Mouse (Mus musculus) left cerebral cortex, postnatal 4 days (tissue): ENCODE results near the gene Ube2l3. TPM values are rescaled to one million over a fixed set of nuclear protein-coding genes. Genes with fewer than 3 reads are reported as not detected.

ENCODE experiments used
- DNase-seq: peaks from one replicate; pipeline ENCODE4 v3.0.0-alpha.2; 2022
- intact Hi-C: fragments of 180-260 bp; cut with DNase I; formaldehyde crosslinking; loops from one replicate; pipeline ENCODE4 v1.15.1; 2025
- total RNA-seq, 2 experiments: library from RNA; stranded (reverse); gene quantifications; 2 replicates each; pipeline ENCODE4 v1.2.3; 2021

The Ube2l3 gene
- total RNA-seq, 2 experiments from 2014 or later, result 161 to 164 TPM

GRCm38 (mm10) chr16:17150520-17151258 lies 51.8 kb downstream of the Ube2l3 start:
- no peak for DNase-seq
- intact Hi-C loops, result no loop called here

GRCm38 (mm10) chr16:17148084-17148483 lies 54.4 kb downstream of the Ube2l3 start:
- DNase-seq, result no peak
- intact Hi-C loops, result no loop called here

DNA sequence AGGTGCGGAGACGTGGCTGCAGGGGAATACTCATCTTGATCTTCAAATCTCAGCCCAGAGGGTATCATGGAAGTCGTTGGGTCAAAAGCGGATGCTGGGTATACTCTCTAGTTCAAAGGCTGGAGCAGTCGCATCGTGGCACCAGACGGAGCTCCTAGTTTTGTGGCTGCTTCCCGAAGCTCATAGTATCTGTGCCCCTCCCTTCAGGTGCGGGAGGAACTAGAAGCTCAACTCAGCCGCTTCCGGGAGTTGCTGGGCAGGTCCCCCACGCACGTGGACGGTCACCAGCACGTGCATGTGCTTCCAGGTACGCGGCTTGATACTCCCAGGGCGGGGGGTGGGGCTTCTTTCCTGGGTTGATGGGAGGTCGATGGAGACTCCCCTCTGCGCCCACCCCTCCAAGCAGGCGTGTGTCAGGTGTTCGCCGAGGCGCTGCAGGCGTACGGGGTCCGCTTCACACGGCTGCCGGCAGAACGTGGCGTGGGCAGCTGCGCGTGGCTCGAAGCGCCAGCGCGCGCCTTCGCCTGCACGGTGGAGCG lies 55.0 kb downstream of the Ube2l3 start:
- intact Hi-C loops, result no loop called here
- DNase-seq, result no peak

GRCm38 (mm10) chr16:17146772-17147235 lies 55.6 kb downstream of the Ube2l3 start, which contains the start of gene Ccdc116:
Ccdc116 (minus strand) TSS chr16:17147229.
- DNase-seq, result peak; percentile 91
- intact Hi-C loops, result no loop called here

GRCm38 (mm10) chr16:17144339-17144738 lies 58.1 kb downstream of the Ube2l3 start, which contains the start of gene Ydjc:
Ydjc (plus strand) TSS chr16:17144621.
- intact Hi-C loops, result no loop called here

GRCm38 (mm10) chr16:17137355-17137754 lies 65.1 kb downstream of the Ube2l3 start:
- intact Hi-C loops, result no loop called here
- DNase-seq, result no peak

More at GRCm38 (mm10) chr16:17144339-17144738, 58.1 kb downstream of the Ube2l3 start, which contains the start of gene Ydjc:
- no peak for DNase-seq

DNA sequence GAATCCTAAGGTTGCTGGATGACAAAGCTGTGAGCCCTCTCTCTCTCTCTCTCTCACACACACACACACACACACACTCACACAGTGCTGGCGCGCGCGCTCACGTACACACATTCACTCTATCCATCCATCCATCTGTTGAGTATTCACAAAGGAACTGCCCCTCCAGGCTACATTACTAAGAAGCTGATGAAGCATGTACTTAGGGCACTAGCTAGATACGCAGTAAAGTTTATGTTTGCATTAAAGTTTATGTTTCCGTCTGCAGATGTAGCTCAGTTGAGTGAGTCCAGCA lies 69.6 kb downstream of the Ube2l3 start:
- intact Hi-C loops, result no loop called here
- no peak for DNase-seq

DNA sequence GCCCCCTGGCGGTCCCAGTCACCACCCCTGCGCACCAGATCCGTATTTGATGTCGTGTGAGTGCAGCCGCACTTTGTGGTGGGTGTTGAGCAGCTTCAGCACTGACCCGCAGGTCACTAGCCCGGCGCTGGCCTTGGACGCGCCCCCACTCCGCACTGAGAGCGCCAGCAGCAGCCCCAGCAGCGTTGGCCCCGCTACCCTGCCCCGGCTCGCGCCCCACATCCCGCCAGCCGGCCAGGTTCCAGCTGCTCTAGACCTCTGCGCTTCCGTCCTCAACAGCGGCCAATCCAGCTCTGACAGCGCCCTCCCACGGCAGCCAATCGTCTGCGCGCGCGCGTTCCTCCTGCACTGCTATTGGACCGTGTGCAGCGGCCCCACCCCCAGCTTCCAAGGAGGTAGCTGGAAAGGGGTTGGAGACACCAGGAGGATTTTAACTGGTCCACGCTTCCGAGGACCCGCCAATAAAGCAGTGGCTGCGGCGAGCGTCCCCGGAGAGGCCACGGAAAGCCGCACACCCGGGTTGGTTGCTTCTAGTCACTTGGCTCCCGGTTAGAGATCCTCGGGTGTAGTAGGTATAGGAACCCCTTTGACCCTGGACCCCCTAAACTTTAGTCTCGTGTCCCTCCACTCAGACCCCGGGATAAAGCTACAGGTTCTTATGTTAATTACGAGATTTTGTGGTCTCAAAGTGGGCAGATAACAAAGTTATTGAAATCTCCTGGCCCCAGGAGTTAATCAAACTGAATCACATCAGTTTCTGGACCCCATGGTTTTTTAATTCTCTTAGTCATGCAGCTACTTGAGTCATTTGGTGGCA lies 70.2 kb downstream of the Ube2l3 start, which contains the start of gene Sdf2l1:
Gene Sdf2l1 (minus strand): TSS at position 295 of the 817 bp plus-strand sequence.
- intact Hi-C loops, result no loop called here
- peak; percentile 98 for DNase-seq

- DNase-seq, result no peak
- intact Hi-C loops, result no loop called here
Observed at GRCm38 (mm10) chr16:17131191-17132088, 71.0 kb downstream of the Ube2l3 start.

- DNase-seq, result peak; percentile 25
- intact Hi-C loops, result no loop called here
Observed at GRCm38 (mm10) chr16:17127292-17127691, 75.2 kb downstream of the Ube2l3 start.

DNA sequence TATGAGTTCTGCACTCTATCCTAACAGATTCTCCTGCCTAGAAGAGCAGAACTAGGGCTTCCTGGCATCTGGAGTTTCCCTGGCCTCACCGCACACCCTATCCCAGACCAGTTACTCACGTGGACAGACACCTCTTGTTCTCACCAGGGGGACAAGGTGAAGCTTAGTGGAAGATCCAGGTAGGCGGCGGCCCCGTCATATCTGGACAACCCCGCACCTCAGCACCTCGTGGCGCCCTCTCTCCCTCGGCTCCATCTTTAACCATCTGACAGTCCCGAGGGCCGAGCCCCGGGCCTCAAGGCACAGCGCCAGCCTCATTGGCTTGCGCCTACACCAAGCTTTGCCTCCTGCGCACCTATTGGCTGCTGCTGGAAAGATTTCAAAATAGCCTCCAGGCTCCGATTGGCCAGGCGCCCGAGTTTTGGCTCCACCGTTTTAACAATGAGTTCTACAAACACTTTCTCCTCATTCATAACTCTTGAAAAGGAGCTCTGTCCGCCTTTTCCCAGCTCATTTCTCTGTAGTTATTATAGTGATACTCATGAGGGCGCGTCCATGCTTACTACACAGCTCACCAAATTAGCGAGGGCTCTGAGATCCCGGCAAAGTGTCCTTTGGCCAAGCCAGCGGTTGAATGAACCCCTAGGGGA lies 77.5 kb downstream of the Ube2l3 start, which contains the start of gene 2610318N02Rik:
Gene 2610318N02Rik (minus strand): TSS at position 297 of the 650 bp plus-strand sequence.
- peak; percentile 81 for DNase-seq
- intact Hi-C loops, result no loop called here

GRCm38 (mm10) chr16:17124119-17124870 lies 78.2 kb downstream of the Ube2l3 start:
- peak; percentile 34 for DNase-seq
- intact Hi-C loops, result no loop called here

GRCm38 (mm10) chr16:17121569-17121968 lies 80.9 kb downstream of the Ube2l3 start:
- no peak for DNase-seq
- intact Hi-C loops, result no loop called here

DNA sequence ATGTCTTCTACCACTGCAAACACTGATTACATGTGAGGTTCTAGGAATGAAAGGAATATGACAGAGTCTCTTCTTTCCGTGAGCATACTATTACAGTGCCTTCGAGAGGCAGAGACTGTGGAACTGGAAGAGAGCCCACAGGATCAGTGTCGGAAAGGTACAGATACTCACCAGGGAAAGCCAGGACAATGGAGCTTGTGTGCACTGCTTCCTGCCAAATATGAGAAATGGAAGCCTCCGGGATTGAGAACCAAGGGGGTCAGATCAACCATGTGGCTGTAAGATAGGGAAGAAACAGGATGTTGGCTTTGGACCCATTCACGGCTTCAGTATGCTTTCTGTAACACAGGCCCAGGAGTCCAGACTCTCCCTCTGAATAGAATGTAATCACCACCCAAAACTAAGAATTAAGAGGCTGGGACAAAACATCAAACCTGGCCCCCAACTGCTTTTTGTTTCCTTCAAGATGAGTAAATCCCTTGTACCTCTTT lies 85.1 kb downstream of the Ube2l3 start:
- intact Hi-C loops, result loop anchor here (10.0 kb wide), 1 partner anchor 157 kb away; the partner anchor contains the start of gene Tmem191c
- DNase-seq, result no peak

GRCm38 (mm10) chr16:17110771-17111743 lies 91.4 kb downstream of the Ube2l3 start, which contains the start of gene Ppil2:
Ppil2 (minus strand) TSS chr16:17111257.
- intact Hi-C loops, result loop anchor here (10.0 kb wide), 1 partner anchor 164 kb away; the partner anchor contains the start of gene Tmem191c
- peak; percentile 52 for DNase-seq

DNA sequence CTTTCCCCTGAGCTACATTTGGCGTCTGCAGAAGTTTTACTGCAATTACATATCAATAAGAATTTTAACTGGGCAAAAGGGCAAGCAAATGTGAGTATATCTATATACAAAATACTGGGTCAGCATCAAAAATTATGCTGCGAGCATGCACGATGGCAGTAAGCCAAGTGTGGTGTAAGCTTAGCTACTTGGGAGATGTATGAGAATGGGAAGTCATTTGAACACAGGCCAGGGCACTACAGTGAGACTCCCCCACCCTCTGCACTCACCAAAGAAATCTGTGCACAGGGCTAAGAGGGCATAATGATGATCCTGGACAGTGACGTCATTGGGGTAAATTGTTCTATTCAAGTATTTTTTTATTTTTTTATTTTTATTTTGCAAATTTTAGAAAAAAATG lies 97.8 kb downstream of the Ube2l3 start:
- DNase-seq, result no peak
- intact Hi-C loops, result no loop called here

DNA sequence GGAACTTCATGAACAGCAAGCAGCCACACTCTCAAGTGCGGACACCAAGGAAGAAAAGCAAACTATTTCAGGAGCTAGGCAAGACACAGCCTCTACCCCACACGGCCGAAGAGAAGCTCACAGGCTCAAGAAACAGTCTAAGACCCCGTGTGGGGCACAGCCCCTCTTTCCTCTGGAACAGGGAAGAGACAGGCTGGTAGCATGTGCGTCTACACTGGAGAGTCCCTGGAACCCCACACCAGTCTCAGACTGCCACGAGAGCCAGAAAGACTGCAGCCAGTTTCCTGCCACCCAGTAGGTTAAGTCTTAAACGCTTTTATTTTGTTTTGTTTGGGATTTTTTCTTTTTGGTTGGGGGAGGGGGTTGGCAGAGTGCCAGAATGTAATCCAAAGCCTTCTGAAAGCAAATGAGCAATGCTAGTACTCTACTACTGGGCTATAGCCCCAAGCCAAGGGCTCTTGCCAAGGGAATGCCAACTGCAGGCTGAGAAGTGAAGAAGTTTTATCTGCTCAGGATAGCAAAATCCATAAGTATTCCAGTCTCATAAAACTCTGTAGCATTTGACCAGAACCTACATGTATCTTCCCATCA lies 99.7 kb downstream of the Ube2l3 start:
- intact Hi-C loops, result no loop called here
- DNase-seq, result peak; percentile 44
